Mouse (Mus musculus) cerebellum, postnatal 36 days (tissue): Measurements from ENCODE around the gene Kansl1.

Experiments used
- DNase-seq, 2 experiments: peaks; one replicate each; pipeline ENCODE4 v3.0.0; 2021 to 2022; ENCODE audit warnings: mixed read lengths in 2 of 2

The Kansl1 gene

GRCm38 (mm10) chr11:104361790-104362189, 106.9 kb downstream of the Kansl1 start:
- no peak for DNase-seq

GRCm38 (mm10) chr11:104346931-104347330, 121.7 kb downstream of the Kansl1 start:
- peak; percentile 45 to 59 for DNase-seq

- DNase-seq, result no peak
Observed at GRCm38 (mm10) chr11:104334946-104335345, 133.7 kb downstream of the Kansl1 start.

- no peak for DNase-seq
Observed at GRCm38 (mm10) chr11:104334115-104334514, 134.5 kb downstream of the Kansl1 start.

GRCm38 (mm10) chr11:104332105-104332504, 136.6 kb downstream of the Kansl1 start:
- DNase-seq, result no peak

GRCm38 (mm10) chr11:104331208-104331607, 137.5 kb downstream of the Kansl1 start:
- no peak for DNase-seq

GRCm38 (mm10) chr11:104330151-104330550, 138.5 kb downstream of the Kansl1 start:
- DNase-seq, result no peak

- no peak for DNase-seq
Observed at GRCm38 (mm10) chr11:104329185-104329926, 139.3 kb downstream of the Kansl1 start.

GRCm38 (mm10) chr11:104327946-104328345, 140.7 kb downstream of the Kansl1 start:
- DNase-seq, result no peak

GRCm38 (mm10) chr11:104327462-104327861, 141.2 kb downstream of the Kansl1 start:
- no peak for DNase-seq

- no peak for DNase-seq
Observed at GRCm38 (mm10) chr11:104322142-104322541, 146.5 kb downstream of the Kansl1 start.

- no peak for DNase-seq
Observed at GRCm38 (mm10) chr11:104320511-104320910, 148.2 kb downstream of the Kansl1 start.

- peak; percentile 47 to 52 for DNase-seq
Observed at GRCm38 (mm10) chr11:104318940-104319781, 149.5 kb downstream of the Kansl1 start.

- DNase-seq, result no peak
Observed at GRCm38 (mm10) chr11:104317631-104318030, 151.0 kb downstream of the Kansl1 start.

- no peak for DNase-seq
Observed at GRCm38 (mm10) chr11:104316685-104317400, 151.8 kb downstream of the Kansl1 start.

- DNase-seq, result peak; percentile 83 to 84
Observed at GRCm38 (mm10) chr11:104315703-104316102, 153.0 kb downstream of the Kansl1 start.

GRCm38 (mm10) chr11:104311643-104312042, 157.0 kb downstream of the Kansl1 start:
- no peak for DNase-seq

- DNase-seq, result no peak
Observed at GRCm38 (mm10) chr11:104310226-104310887, 158.3 kb downstream of the Kansl1 start.

GRCm38 (mm10) chr11:104309377-104310225, 159.1 kb downstream of the Kansl1 start:
- no peak for DNase-seq

GRCm38 (mm10) chr11:104307136-104307535, 161.5 kb downstream of the Kansl1 start:
- no peak for DNase-seq

GRCm38 (mm10) chr11:104306483-104306882, 162.2 kb downstream of the Kansl1 start:
- no peak for DNase-seq

- no peak for DNase-seq
Observed at GRCm38 (mm10) chr11:104305711-104306110, 162.9 kb downstream of the Kansl1 start.
